In the genomic region with DNA sequence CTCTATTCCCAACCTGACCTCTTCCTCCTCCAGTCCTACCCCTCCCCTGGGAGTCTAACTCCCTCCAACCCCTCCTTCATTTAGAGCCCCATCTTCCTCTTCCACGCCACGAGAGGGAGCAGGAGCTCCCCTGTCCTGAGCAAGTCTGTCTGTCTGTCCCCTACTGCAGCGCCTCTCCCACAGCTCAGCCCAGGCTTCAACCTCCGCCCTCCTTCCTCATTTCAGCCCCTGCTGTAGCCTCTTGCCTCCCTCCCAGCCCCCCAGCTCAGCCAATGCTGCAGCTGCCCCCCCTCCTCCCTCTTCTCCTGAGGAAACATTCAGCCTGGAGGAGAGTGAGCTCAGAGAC, we compare ENCODE assay signal across 11 mouse cellular contexts. TPM values are rescaled to one million over a fixed set of nuclear protein-coding genes. Genes with fewer than 3 reads are reported as not detected.
DNase-seq lines count a peak whose midpoint lies in the region; ATAC-seq and TF ChIP-seq lines count a peak whose summit lies in the region.
"Had no signal": no experiment of that assay in that cellular context is flagged by ENCODE, and none has a peak within 500 bp of the region (broad histone marks: within the 10 kb centered on the region; RNA-seq: fewer than 3 reads in every experiment).

No protein-coding gene starts in this region.

- DNase-seq in heart, adult 8-10 months (ENCODE audit: low spot score) = no peak
- DNase-seq in B cell, adult 2 months = peak; percentile 28 to 30
- DNase-seq in liver, embryonic 13.5 days = no peak
- no peak for DNase-seq in urinary bladder, postnatal 14 days (ENCODE audit: low spot score)
- DNase-seq in adrenal gland, postnatal 4 days (ENCODE audit: low spot score in 2 of 2) = no peak
- no peak for DNase-seq in kidney, postnatal 25 days
- DNase-seq: left cerebral cortex, postnatal 4 days had no signal

- peak; percentile 52 for TF ChIP-seq CTCF in bone marrow, adult 2 months (IDR thresholded peaks at IDR 0.05; ENCODE audit: control insufficient read depth, insufficient read depth, low read length)

- peaks cover 11% of the 10 kb centered on the region for H3K4me1 ChIP-seq in heart, embryonic 15.5 days (replicated peaks)
- no peaks in the 10 kb centered on the region; the same call in 1 of the 2 replicates for H3K4me1 ChIP-seq in bone marrow, adult 2 months (ENCODE audit: control insufficient read depth, insufficient read depth, low read length)
- peaks cover 55% of the 10 kb centered on the region for H3K4me1 ChIP-seq in liver, embryonic 13.5 days (replicated peaks)

- TF ChIP-seq POLR2A in bone marrow, adult 2 months (IDR thresholded peaks at IDR 0.05; ENCODE audit: borderline replicate concordance, control insufficient read depth, low read depth, low read length) = no peak

- H3K27ac ChIP-seq in heart, embryonic 15.5 days = no peak overlapping the region
- 0 out of 2 replicates have a peak overlapping the region, but pooled peaks have one; percentile 4 for H3K27ac ChIP-seq in bone marrow, adult 2 months (ENCODE audit: control insufficient read depth, insufficient read depth, low read depth, low read length, poor library complexity)
- H3K27ac ChIP-seq in liver, embryonic 13.5 days = peak overlapping the region; percentile 90
- H3K27ac ChIP-seq: hindbrain, embryonic 14.5 days had no signal

- ATAC-seq in heart, embryonic 15.5 days (replicated peaks; ENCODE audit: insufficient number of reproducible peaks, insufficient read depth, low FRiP score, low read depth) = no peak
- ATAC-seq in liver, embryonic 13.5 days (ENCODE audit: low read depth) = no peak

- WGBS in heart, embryonic 15.5 days = 28% methylated on average over 4 of the region's 4 CpGs
- WGBS in bone marrow, adult 2 months = 9% methylated on average over 4 of the region's 4 CpGs
- 15% methylated on average over 4 of the region's 4 CpGs for WGBS in liver, embryonic 13.5 days (ENCODE audit: insufficient replicate concordance)

- peaks cover 63% of the 10 kb centered on the region for H3K27me3 ChIP-seq in heart, embryonic 15.5 days
- peaks cover 61% of the 10 kb centered on the region for H3K27me3 ChIP-seq in liver, embryonic 13.5 days

- H3K4me3 ChIP-seq in heart, embryonic 15.5 days = no peak overlapping the region
- H3K4me3 ChIP-seq in bone marrow, adult 2 months (replicated peaks; ENCODE audit: control insufficient read depth, low read depth, low read length) = peak overlapping the region; percentile 35
- H3K4me3 ChIP-seq in liver, embryonic 13.5 days (replicated peaks) = peak overlapping the region; percentile 61

- no peaks in the 10 kb centered on the region for H3K9me3 ChIP-seq in heart, embryonic 15.5 days (replicated peaks)
- H3K9me3 ChIP-seq in liver, embryonic 13.5 days (replicated peaks) = no peaks in the 10 kb centered on the region

- H3K9ac ChIP-seq in heart, embryonic 15.5 days = no peak overlapping the region
- H3K9ac ChIP-seq in liver, embryonic 13.5 days = peak overlapping the region; percentile 75
- H3K9ac ChIP-seq: hindbrain, embryonic 14.5 days had no signal

- H3K4me2 ChIP-seq in heart, embryonic 15.5 days = peak overlapping the region; percentile 66; the same call in 1 of the 2 replicates
- H3K4me2 ChIP-seq in liver, embryonic 13.5 days = peak overlapping the region; percentile 81

- H3K36me3 ChIP-seq in heart, embryonic 15.5 days = no peaks in the 10 kb centered on the region
- no peaks in the 10 kb centered on the region for H3K36me3 ChIP-seq in liver, embryonic 13.5 days

RNA-seq across cellular contexts. Expression of a gene that starts 0.5 kb away (rescaled TPM):
- 3.4 and 4.0 TPM in 2 replicates for polyA plus RNA-seq in heart, embryonic 15.5 days (2015; fragmentation: Nextera tagmentation; extraction: Ambion mirVana)
- total RNA-seq in heart, adult 8-10 months (2022) = 1 to 10 TPM; 4.0 to 6.9 (median 5.3) TPM
- polyA plus RNA-seq in bone marrow, adult 2 months (2011; ENCODE audit: insufficient read depth, insufficient read length, low replicate concordance, missing spikeins) = 1.3 and 2.3 TPM in 2 replicates
- 3.5 and 3.7 TPM in 2 replicates for polyA plus RNA-seq in liver, embryonic 13.5 days (2015; fragmentation: Nextera tagmentation; extraction: Ambion mirVana)
- total RNA-seq in adrenal gland, postnatal 4 days (2021) = 1 to 10 TPM; 4.4 to 5.0 TPM

RNA-seq across cellular contexts. Expression of a gene that starts 13.0 kb away (rescaled TPM):
- polyA plus RNA-seq in heart, embryonic 15.5 days (2015; fragmentation: Nextera tagmentation; extraction: Ambion mirVana) = 1.7 and 3.8 TPM in 2 replicates
- total RNA-seq in heart, adult 8-10 months (2022) = 1 to 10 TPM; 2.2 to 4.6 (median 2.5) TPM
- 10.2 and 16.7 TPM in 2 replicates for polyA plus RNA-seq in bone marrow, adult 2 months (2011; ENCODE audit: insufficient read depth, insufficient read length, low replicate concordance, missing spikeins)
- 0.67 and 1.1 TPM in 2 replicates for polyA plus RNA-seq in liver, embryonic 13.5 days (2015; fragmentation: Nextera tagmentation; extraction: Ambion mirVana)
- total RNA-seq in adrenal gland, postnatal 4 days (2021) = 1 to 10 TPM; 6.8 to 8.5 TPM
- polyA plus RNA-seq: neural tube, embryonic 11.5 days had no signal

RNA-seq across cellular contexts. Expression of a gene that starts 23.5 kb away (rescaled TPM):
- polyA plus RNA-seq in heart, embryonic 15.5 days (2015; fragmentation: Nextera tagmentation; extraction: Ambion mirVana) = 1.9 and 13.2 TPM in 2 replicates
- total RNA-seq in heart, adult 8-10 months (2022) = 1 to 10 TPM in 1 of 4 experiments, under 1 TPM in 3; 0.14 to 1.5 (median 0.68) TPM
- polyA plus RNA-seq in bone marrow, adult 2 months (2011; ENCODE audit: insufficient read depth, insufficient read length, low replicate concordance, missing spikeins) = 79.3 and 144 TPM in 2 replicates
- 16.6 and 16.9 TPM in 2 replicates for polyA plus RNA-seq in liver, embryonic 13.5 days (2015; fragmentation: Nextera tagmentation; extraction: Ambion mirVana)
- 1 to 10 TPM; 8.4 to 9.8 TPM for total RNA-seq in adrenal gland, postnatal 4 days (2021)

RNA-seq across cellular contexts. Expression of a gene that starts 26.0 kb away (rescaled TPM):
- 6.9 and 11.4 TPM in 2 replicates for polyA plus RNA-seq in heart, embryonic 15.5 days (2015; fragmentation: Nextera tagmentation; extraction: Ambion mirVana)
- 10 to 100 TPM in 1 of 4 experiments, 1 to 10 TPM in 3; 6.4 to 10.3 (median 7.6) TPM for total RNA-seq in heart, adult 8-10 months (2022)
- 7.5 and 15.6 TPM in 2 replicates for polyA plus RNA-seq in bone marrow, adult 2 months (2011; ENCODE audit: insufficient read depth, insufficient read length, low replicate concordance, missing spikeins)
- polyA plus RNA-seq in liver, embryonic 13.5 days (2015; fragmentation: Nextera tagmentation; extraction: Ambion mirVana) = 5.7 and 6.1 TPM in 2 replicates
- 10 to 100 TPM; 17.7 to 19.3 TPM for total RNA-seq in adrenal gland, postnatal 4 days (2021)

RNA-seq across cellular contexts. Expression of a gene that starts 30.5 kb away (rescaled TPM):
- 0.49 and 0.75 TPM in 2 replicates for polyA plus RNA-seq in heart, embryonic 15.5 days (2015; fragmentation: Nextera tagmentation; extraction: Ambion mirVana)
- total RNA-seq in heart, adult 8-10 months (2022) = 1 to 10 TPM in 1 of 4 experiments, under 1 TPM in 3; 0.49 to 1.4 (median 0.57) TPM
- polyA plus RNA-seq in bone marrow, adult 2 months (2011; ENCODE audit: insufficient read depth, insufficient read length, low replicate concordance, missing spikeins) = 0.18 TPM in 1 of 2 replicates, not detected in the other
- polyA plus RNA-seq in liver, embryonic 13.5 days (2015; fragmentation: Nextera tagmentation; extraction: Ambion mirVana) = 0.20 TPM in 2 replicates
- 10 to 100 TPM; 11.7 to 12.9 TPM for total RNA-seq in adrenal gland, postnatal 4 days (2021)

Comparison
In these comparisons a context has a peak if more than half of its experiments do, and no peak if none do; other contexts are left out.
1. DNase-seq: peak in B cell, adult 2 months (2 of 2); none in heart, adult 8-10 months (single experiment), liver, embryonic 13.5 days (single experiment), urinary bladder, postnatal 14 days (single experiment), adrenal gland, postnatal 4 days (0 of 2) and kidney, postnatal 25 days (0 of 2).